Mouse (Mus musculus) lung, postnatal 25 days (tissue): ENCODE data around the gene Cth.
"Not testable (repeated sequence)": the region's sequence is repeated elsewhere in the genome, so short reads cannot be mapped to it uniquely, and the experiment has no call there.

Experiments
- DNase-seq: peaks from one replicate; pipeline ENCODE4 v3.0.0; 2022; ENCODE audit warnings: low spot score

Cth gene

GRCm38 (mm10) chr3:157924692-157925328, at the start of gene Cth:
TSS of gene Cth (minus strand) at chr3:157925077.
- peak; percentile 94 for DNase-seq

DNA sequence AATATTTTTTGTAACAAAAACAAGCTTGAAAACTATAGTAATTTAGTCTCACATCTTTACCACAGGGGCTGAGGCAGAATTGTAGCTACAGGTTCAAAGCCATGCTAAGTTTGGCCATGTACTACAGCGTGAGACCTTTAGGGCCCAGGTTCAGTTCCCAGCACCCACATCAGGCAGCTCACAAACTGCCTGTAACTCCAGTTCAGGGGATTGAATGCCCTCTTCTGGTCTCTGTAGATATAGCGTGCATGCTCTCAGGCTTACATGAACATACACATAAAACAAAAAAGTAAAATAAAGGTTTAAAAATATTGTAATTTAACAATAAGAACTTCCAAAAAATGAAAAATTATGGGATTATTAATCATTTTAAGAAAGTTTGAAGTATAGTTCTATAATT, 48.4 kb upstream of the Cth start:
- DNase-seq = no peak

DNA sequence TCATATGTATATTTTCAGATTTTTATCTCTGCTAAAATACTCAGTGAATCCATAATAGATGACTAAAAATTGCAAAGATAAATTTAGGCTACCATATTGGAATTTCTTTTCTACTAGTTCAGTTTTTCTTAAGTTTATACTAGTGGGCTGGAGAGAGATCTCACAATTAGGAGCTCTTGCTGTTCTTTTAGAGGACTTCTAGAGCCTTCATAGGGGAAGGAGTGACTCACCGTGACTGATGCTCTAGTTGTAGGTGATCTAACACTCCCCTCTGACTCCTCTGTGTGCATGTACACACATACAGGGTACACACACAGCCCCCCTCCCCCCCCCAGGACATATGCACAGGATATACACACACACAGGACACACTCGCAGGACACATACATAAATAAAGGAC, 46.3 kb upstream of the Cth start:
- DNase-seq = no peak

DNA sequence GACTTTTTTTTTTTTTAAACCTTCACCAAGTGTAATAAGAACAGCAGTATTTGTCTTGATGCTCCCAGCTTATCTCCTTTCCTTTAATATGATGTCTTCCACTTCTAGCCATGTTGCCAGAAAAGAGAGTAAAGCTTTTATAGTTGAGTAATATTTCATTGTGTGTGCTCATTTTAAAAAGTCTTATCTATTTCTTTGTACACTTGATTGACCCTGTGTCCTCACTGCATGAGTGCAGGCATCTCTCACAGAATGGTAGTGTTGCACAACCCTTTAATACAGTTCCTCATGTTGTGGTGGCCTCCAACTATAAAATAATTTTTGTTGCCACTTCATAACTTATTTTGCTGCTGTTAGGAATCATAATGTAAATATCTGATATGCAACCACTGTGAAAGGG, 32.4 kb upstream of the Cth start:
- DNase-seq = no peak

DNA sequence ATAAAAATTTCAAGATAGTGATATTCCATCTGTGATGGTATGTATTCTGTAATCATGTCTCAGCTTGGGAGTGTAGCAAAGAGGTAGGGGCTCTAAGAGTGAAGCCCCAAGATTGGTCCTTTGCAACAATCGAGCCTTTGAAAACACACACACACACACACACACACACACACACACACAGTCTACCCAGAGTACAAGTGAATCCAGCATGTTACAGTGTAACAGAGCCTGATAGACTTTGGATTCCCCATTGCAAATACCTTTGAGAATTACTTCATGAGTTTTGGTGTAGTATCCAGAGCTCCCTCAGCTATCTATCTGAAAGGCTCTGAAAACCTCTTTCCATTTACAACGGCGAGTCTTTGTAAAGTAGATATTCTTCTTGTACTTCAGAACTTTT, 31.3 kb upstream of the Cth start:
- no peak for DNase-seq

DNA sequence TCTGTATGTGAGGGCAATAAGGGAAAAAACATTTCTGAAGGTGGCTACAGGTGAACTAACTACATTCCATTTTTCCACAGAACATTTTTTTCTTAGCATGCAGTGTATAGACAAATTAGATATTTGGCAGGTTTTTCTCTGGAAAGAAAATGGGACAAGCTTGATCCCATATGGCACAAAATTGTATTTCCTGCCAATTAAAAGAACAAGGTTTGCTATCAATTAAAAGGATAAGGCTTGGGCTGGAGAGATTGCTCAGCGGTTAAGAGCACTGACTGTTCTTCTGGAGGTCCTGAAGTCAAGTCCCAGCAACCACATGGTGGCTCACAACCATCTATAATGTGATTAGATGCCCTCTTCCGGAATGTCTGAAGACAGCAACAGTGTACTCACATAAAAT, 30.6 kb upstream of the Cth start:
- no peak for DNase-seq

DNA sequence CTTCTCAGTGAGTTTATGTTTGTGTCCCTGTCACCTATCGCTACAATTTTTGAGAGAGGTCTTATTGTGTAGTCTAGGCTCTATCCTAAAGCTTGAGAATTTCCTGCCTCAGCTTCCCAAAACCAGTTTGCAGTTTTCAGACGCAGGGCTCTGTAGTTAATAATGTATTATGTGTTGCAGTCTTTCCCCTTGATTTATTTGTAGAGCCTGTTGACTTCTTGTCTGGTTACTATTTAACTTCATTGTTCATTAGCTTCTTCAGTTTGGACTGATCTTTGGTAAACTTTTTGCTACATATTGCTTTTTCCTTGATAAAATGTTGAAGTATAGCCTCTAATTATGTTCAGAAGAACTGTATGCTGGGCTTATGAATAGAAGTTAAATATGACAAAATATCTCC, 27.8 kb upstream of the Cth start:
- DNase-seq = no peak

- DNase-seq = peak; percentile 4
These were observed 22.8 kb upstream of the Cth start for GRCm38 (mm10) chr3:157947383-157948280.

DNA sequence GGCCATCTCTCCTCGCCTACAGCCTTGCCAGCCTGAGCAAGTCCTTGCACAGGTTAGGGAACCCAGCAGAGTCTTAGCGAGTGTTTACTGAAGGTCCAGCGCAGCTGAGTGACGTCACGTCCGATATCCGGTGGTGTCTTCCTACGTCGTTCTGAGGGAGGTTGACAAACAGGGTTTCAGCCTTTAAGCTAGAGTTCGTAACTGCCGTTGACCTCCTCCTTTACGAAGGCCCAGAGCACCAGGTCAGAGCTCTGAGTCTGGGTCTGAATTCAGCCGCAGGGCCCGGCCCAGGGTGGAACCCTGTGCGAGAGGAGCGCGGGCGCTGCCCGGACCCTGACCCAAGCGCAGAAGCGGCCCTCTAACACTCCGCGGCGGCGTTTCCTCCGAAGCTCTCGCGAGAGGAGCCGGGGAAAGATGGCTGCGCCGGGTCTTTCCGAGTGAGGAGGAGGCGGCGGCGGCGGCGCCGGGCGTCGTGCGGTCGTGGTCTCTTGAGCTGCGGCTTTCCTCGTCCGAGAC, 22.0 kb upstream of the Cth start, which contains the start of gene Ankrd13c:
Gene Ankrd13c, plus strand, starts transcription at position 397 of the 516 bp plus-strand sequence.
- DNase-seq = peak; percentile 92

DNA sequence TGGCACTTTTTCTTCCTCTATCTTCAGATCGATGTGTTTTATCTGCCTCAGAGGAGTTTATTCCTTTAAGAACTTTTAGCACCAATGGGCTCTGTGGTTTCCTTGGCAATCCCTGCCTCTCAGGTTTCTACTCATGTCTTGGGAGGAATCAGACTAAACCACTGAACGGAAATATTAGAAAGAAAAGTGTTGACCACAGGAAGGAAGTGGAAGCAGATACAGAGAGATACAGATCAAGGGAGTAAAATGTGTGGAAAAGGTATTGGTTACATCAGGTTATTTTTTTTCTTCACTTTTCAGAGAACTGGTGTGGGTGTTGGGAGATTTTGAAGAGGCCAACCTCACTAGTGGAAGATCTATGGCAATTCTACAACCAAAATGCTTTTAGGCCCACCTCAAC, 13.7 kb upstream of the Cth start:
- DNase-seq = no peak

- no peak for DNase-seq
These were observed 9.5 kb upstream of the Cth start for GRCm38 (mm10) chr3:157934301-157934823.

- not testable (repeated sequence) for DNase-seq
These were observed 8.3 kb upstream of the Cth start for GRCm38 (mm10) chr3:157933223-157933622.

GRCm38 (mm10) chr3:157932074-157932473, 7.2 kb upstream of the Cth start:
- no peak for DNase-seq

DNA sequence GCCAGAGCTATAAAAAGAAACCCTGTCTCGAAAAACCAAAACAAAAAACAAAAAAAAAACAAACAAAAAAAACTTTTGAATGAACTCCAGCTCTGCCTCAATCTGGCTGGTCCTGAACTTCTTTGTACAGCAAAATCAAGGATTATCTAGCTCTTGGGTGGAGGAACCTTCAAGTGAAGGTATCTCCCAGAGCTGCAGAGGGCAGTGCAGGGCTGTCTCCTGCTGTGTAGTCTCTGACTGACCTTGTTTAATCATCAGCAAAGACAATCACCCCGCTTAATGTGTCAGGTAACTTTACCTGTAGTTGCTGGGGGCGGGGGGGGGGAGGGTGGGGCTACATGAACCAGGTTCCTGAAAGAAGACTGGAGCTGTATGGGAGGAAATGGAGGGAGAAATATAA, 6.7 kb upstream of the Cth start:
- no peak for DNase-seq

GRCm38 (mm10) chr3:157929417-157929816, 4.5 kb upstream of the Cth start:
- peak; percentile 33 for DNase-seq

DNA sequence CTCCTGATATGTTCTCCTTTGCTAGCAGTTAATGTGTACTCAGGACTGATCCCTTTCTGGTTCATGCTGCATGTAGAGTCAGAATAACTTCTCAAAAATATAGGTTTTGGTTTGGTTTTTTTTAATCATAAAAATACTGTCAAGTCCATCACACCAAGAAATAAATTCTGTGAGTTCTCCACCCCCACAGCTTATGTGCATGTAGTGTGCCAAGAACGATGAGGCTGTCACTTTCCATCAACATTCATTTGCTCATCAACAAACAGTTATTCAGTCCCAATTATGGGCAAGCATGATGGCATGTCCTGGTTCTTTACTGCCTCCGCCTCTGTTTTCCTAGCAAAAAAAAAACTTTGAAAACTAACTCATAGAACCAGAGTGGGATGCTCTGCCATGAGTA, 3.9 kb upstream of the Cth start:
- DNase-seq = no peak

DNA sequence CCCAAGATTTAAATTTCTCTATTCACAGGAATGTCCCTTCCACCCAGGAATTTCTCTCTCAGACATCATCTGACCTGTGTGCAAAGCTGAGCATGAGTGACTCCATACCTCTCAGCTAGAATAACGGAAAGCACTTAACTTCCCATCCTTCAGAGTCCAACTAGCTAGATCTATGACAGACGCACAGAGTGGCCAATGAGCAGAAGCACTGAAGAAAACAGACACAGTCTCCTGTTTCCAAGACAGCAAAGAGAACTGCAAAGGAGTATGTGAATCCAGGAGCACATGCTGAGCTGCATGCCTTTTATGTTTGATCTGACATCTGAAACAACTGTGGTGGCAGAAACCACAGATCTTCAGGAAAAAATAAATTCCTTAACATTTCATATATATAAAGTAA, 1.9 kb upstream of the Cth start:
- DNase-seq = no peak

DNA sequence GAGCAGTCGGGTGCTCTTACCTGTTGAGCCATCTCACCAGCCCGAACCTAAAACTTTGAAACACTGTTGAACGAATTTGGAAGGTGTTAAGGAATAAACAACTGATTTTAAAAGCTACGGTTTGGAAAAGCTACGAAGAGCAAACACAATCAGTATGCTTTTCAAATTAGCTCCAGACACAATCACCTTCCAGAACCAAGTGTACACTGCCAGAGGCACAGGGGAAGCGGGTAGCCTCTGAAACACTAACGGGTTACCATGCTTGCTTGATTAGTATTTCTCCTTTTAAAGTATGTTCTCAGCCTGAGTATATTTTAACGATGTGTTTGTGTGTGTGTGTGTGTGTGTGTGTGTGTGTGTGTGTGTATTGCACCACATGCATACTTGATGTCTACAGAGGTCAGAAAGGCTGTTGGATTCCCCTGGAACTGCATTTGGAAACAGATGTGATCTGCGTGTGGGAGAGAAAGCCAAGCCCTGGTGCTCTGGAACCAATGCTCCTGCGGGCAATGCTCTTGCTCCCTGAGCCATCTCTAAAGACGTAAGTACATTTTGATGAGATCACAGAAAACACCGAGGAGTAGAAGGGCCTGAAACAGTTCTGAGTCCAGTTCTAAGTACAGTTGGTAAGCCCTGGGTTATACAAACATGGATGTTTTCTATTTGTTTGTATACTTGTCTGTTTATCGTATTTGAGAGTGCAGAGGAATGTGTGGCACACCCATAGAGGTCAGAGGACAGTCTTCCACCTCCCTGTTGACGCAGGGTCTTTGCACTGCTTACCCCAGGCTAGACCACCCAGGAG, 1.0 kb upstream of the Cth start:
- DNase-seq = no peak

- no peak for DNase-seq
These were observed 1.5 kb downstream of the Cth start for GRCm38 (mm10) chr3:157923268-157923835.

DNA sequence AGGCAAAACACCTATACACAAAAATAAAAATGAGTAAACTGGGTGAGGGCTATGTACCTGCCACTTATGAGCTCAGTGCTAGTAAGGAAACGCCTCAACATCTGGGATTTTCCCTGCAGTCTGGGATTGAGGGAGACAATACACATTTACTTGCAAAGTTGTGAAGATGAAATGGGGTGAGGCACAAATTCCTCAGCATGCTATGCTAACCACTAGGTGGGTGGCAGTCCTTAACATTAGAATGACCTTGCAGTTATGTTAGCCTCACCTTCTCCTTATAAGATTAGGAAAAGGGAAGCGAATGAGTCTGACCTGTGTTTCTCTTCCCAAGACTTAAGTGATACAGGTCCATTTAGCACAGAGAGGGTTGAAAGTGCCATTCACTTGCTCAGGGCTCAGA, 3.5 kb downstream of the Cth start:
- DNase-seq = no peak

GRCm38 (mm10) chr3:157916336-157916735, 8.5 kb downstream of the Cth start:
- no peak for DNase-seq

DNA sequence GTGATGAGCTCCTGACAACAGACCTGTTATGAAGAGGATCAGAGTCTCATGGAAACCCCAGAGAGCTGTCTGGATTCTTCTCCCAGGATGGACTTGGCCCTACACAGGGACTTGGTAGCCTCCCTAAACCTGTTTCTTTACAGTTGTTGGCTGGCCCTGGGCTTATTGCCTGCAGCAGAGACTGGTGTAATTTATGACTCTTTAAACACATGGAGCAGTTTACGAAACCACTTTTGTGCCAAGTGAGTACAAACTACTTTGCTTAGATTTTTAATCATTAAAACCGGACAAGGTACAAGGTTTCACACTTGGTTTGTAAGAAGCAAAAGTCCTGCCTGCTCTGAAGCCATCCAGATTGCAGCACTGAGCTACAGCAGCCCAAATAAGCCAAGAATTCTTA, 12.7 kb downstream of the Cth start:
- no peak for DNase-seq
